Mouse (Mus musculus) heart, adult 2 months (tissue): ENCODE data around the gene Ptrhd1. TPM values are rescaled to one million over a fixed set of nuclear protein-coding genes. Genes with fewer than 3 reads are reported as not detected.

ENCODE experiments used
- DNase-seq, 2 experiments: peaks; one replicate each; pipeline ENCODE4 v3.0.0; 2021
- H3K27ac ChIP-seq: fragments of 200-600 bp; 2 replicates; pipeline ENCODE4 v1.8.1; 2022
- H3K27me3 ChIP-seq: fragments of 200-500 bp; 2 replicates; pipeline ENCODE4 v1.6.1; 2012; ENCODE audit warnings: mild to moderate bottlenecking, low read length, inconsistent platforms, mixed read lengths; ENCODE audit not compliant: control insufficient read depth, insufficient read depth
- H3K36me3 ChIP-seq: fragments of 200-500 bp; 2 replicates; pipeline ENCODE4 v1.6.1; 2012; ENCODE audit warnings: low read length, inconsistent platforms; ENCODE audit not compliant: control insufficient read depth, insufficient read depth
- H3K4me1 ChIP-seq: fragments of 200-500 bp; 2 replicates; pipeline ENCODE4 v1.6.1; 2011; ENCODE audit warnings: low read length; ENCODE audit not compliant: control insufficient read depth, insufficient read depth
- H3K4me3 ChIP-seq: fragments of 200-600 bp; 2 replicates; pipeline ENCODE4 v1.8.1; 2022
- H3K79me2 ChIP-seq: fragments of 200-500 bp; replicated peaks from 2 replicates; pipeline ENCODE4 v1.6.1; 2012; ENCODE audit warnings: mild to moderate bottlenecking, inconsistent platforms, low read length, moderate library complexity, mixed read lengths; ENCODE audit not compliant: control insufficient read depth, insufficient read depth
- H3K9ac ChIP-seq: fragments of 200-500 bp; 2 replicates; pipeline ENCODE4 v1.6.1; 2012; ENCODE audit warnings: low read depth, mild to moderate bottlenecking, control low read depth, inconsistent platforms, low read length, mixed read lengths
- CTCF ChIP-seq: fragments of 200-600 bp; IDR thresholded peaks from 2 replicates; pipeline ENCODE4 v1.8.1; 2022; ENCODE audit warnings: antibody characterized with exemption, mild to moderate bottlenecking, moderate library complexity
- EP300 ChIP-seq: fragments of 200-500 bp; IDR thresholded peaks from 2 replicates; pipeline ENCODE4 v1.6.1; 2011; ENCODE audit warnings: low read depth, low read length, control low read depth; ENCODE audit not compliant: insufficient read depth
- POLR2A ChIP-seq: fragments of 200-500 bp; IDR thresholded peaks from 2 replicates; pipeline ENCODE4 v1.6.1; 2011; ENCODE audit warnings: mild to moderate bottlenecking, low read depth, low read length, control low read depth; ENCODE audit not compliant: insufficient read depth
- WGBS: fragments of 180-500 bp; shearing (Covaris S2); methylation state at CpG from one replicate; pipeline ENCODE4 v1.1.7; 2018; 5-methylcytosine and 5-hydroxymethylcytosine counted together
- intact Hi-C: fragments of 180-260 bp; cut with DNase I; formaldehyde crosslinking; loops from one replicate; pipeline ENCODE4 v1.15.1; 2025
- polyA plus RNA-seq: library from polyadenylated mRNA; depleted of rRNA; stranded (reverse); fragments of >200 nt; gene quantifications from 2 replicates; pipeline ENCODE4 v1.2.3, GENCODE M21; 2012
- total RNA-seq, 2 experiments: library from RNA; stranded (reverse); gene quantifications; 2 replicates each; pipeline ENCODE4 v1.2.3; 2021

Gene Ptrhd1
- total and polyA plus RNA-seq, 3 experiments = 2.6 to 4.0 (median 3.7) TPM

DNA sequence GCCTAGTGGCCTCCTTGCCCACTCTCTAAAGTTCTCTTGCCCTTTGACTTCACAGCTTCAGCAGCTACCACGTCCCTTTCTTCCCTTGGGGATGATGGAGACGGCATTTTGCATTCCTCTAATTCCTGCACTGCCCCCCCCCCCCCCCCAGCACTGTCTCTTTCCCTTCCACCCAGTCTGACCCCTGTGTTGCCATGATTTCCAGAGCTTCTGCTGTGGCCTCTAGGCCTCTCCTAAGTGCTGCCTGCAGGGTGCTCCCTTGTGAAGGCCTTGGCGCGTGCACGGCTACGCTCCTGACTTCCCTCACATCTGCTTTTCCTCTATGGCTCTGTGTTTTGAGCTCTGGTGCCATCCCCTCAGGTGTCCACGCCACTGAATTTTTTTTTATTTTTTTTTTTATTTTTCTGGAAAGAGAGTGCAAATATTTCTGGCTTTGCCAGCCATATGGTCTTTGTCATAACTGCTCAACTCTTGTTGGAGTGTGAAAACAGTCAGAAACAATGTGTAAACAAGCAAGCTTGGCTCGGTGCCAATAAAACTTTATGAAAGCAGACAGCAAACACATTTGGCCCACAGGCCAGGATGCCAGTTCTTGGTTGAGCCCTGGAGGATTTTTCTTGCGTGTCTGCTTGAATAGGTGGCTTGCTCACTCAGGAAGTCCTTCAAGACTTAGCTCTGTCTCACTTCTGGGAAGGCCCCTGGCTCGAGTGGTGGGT lies 40.6 kb upstream of the Ptrhd1 start:
- H3K9ac ChIP-seq = no peak overlapping the region
- no peaks in the 10 kb centered on the region for H3K36me3 ChIP-seq
- H3K27me3 ChIP-seq = no peaks in the 10 kb centered on the region
- no peak for DNase-seq
- intact Hi-C loops = no loop called here
- H3K79me2 ChIP-seq = no peaks in the 10 kb centered on the region
- 47% methylated on average over 10 of the region's 10 CpGs for WGBS
- H3K27ac ChIP-seq = no peak overlapping the region
- TF ChIP-seq EP300 = no peak
- TF ChIP-seq CTCF = no peak
- TF ChIP-seq POLR2A = no peak
- H3K4me1 ChIP-seq = peaks cover 2% of the 10 kb centered on the region
- H3K4me3 ChIP-seq = no peak overlapping the region

DNA sequence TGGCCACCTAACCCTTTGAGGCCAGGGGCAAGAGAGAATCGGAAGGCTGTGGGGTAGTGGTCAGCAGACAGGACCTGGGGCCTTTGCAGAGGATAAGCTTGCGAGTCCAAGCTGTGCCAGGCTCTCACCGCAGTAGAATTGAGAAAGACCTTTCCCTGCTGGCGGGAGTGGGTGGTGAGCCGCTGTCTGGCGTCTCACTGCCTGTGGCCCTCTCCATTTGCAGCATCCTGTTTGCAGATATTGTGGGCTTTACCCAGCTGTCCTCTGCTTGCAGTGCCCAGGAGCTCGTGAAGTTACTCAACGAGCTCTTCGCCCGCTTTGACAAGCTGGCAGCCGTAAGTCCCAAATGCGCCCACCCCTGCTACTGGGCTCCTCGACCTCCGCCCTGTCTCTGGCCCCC lies 39.2 kb upstream of the Ptrhd1 start:
- 92% methylated on average over 14 of the region's 14 CpGs for WGBS
- Histone ChIP-seq H3K79me2 (no peaks in the 10 kb centered on the region), H3K27me3 (no peaks in the 10 kb centered on the region), H3K4me3 (no peak overlapping the region), H3K9ac (no peak overlapping the region), H3K27ac (no peak overlapping the region), H3K4me1 (peaks cover under 1% of the 10 kb centered on the region), H3K36me3 (no peaks in the 10 kb centered on the region)
- TF ChIP-seq POLR2A = no peak
- no peak for TF ChIP-seq EP300
- no peak for TF ChIP-seq CTCF
- intact Hi-C loops = no loop called here
- DNase-seq = no peak

DNA sequence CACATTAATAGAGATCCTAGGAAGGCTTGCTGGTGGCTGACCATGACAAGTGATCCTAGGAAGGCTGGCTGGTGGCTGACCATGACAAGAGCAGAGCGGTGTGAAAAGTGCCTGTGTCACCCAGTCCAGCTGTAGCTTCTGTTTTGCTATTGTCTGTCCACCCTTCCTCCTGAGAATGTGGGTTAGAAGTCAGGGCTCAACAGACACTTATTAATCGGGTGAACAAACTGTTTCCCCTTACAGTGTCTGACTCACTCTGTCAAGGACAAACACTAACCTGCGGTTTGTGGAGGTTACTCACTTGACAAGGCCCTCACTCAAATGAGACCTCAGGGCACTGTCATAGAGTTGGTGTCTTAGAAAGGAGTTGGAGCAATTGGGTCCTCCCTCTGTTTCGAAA lies 35.1 kb upstream of the Ptrhd1 start:
- H3K27ac ChIP-seq = no peak overlapping the region
- H3K36me3 ChIP-seq = no peaks in the 10 kb centered on the region
- intact Hi-C loops = no loop called here
- H3K27me3 ChIP-seq = no peaks in the 10 kb centered on the region
- no peak for DNase-seq
- no peaks in the 10 kb centered on the region for H3K79me2 ChIP-seq
- TF ChIP-seq POLR2A (no peak), CTCF (no peak), EP300 (no peak)
- no peak overlapping the region for H3K4me3 ChIP-seq
- no peak overlapping the region for H3K9ac ChIP-seq
- 76% methylated on average over 4 of the region's 4 CpGs for WGBS
- H3K4me1 ChIP-seq = no peaks in the 10 kb centered on the region

DNA sequence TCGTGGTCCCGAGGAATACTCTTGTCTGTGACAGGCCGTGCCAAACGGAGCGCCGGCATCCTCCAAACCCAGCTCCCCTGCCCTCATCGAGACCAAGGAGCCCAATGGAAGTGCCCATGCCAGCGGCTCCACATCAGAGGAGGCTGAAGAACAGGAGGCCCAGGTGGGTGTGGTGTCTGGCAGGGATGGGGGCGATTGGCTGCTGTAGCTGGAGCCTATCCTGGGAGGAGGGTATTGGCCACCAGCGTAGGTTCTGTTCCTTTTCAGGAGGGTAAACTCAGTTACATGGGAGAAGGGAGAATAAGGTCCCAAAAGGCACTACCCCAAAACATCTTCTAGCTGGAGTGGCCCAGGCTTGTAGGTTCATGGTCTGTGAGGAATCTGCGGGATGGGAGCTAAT lies 34.6 kb upstream of the Ptrhd1 start:
- no peak for TF ChIP-seq CTCF
- no peak for TF ChIP-seq POLR2A
- no peak for TF ChIP-seq EP300
- Histone ChIP-seq H3K36me3 (no peaks in the 10 kb centered on the region), H3K9ac (no peak overlapping the region), H3K27ac (no peak overlapping the region), H3K79me2 (no peaks in the 10 kb centered on the region), H3K4me3 (no peak overlapping the region), H3K27me3 (no peaks in the 10 kb centered on the region), H3K4me1 (no peaks in the 10 kb centered on the region)
- no peak for DNase-seq
- 91% methylated on average over 11 of the region's 11 CpGs for WGBS
- intact Hi-C loops = no loop called here

DNA sequence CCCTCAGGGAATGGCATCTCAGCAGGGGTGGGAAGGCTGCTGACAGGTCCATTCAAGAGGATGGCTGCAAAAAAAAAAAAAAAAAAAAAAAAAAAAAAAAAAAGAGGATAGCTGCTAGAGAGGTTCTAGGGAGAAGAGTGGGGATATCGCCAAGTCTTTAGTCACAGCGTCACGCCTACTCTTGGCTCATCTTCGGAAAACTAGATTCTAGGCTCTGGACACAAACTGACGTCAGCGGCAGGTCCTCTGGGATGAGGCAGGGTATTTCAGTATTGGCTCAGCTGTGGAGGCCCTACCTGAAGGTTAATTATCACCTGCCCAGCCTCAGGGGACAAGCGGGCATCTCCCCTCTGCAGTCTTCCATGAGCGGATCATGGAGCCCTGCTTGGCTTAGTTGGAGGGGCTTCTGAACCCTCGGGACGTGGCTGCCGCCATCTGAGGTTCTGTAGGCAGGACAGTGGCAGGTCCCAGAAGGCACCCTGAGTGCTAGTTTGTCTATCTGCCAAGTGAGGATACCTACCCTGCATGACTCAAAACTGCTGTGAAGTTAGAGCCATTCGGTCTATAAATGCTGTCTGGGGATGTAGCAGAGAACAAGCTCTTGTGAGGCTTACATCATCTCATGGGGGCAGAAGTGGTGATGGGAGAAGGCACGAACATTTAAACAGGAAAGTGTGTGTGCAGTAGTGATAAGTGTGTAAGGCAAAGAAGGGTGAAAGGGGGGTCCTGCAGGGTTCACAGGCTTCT lies 32.2 kb upstream of the Ptrhd1 start:
- Histone ChIP-seq H3K4me3 (no peak overlapping the region), H3K27ac (no peak overlapping the region), H3K4me1 (no peaks in the 10 kb centered on the region), H3K9ac (no peak overlapping the region), H3K79me2 (no peaks in the 10 kb centered on the region), H3K27me3 (no peaks in the 10 kb centered on the region), H3K36me3 (no peaks in the 10 kb centered on the region)
- intact Hi-C loops = no loop called here
- TF ChIP-seq EP300 = no peak
- TF ChIP-seq CTCF = no peak
- no peak for TF ChIP-seq POLR2A
- 79% methylated on average over 13 of the region's 13 CpGs for WGBS
- DNase-seq = peak; percentile 70 to 72

DNA sequence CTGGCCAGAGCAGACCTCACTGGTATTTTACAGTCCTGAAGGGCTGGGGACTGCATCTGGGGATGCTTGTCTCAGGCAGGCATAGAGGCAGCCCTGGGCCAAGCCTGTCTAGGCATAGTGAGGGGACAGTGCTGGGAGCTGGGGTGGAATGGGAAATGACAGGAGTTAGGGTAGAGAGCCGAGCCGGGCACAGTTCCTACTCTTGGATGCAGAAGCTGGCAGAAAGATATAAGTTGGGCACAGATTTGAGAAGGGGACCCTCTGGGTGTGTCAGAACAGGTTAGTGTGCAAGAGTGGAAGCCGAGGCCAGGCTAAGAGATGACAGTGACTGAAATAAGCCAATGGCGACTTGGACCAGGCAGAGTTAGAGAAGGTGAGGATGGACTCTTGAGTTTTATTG lies 31.6 kb upstream of the Ptrhd1 start:
- intact Hi-C loops = no loop called here
- H3K4me1 ChIP-seq = no peaks in the 10 kb centered on the region
- H3K4me3 ChIP-seq = no peak overlapping the region
- no peak overlapping the region for H3K27ac ChIP-seq
- no peak for DNase-seq
- WGBS = 86% methylated on average over 4 of the region's 4 CpGs
- no peak for TF ChIP-seq EP300
- TF ChIP-seq POLR2A = no peak
- no peak for TF ChIP-seq CTCF
- no peaks in the 10 kb centered on the region for H3K79me2 ChIP-seq
- no peaks in the 10 kb centered on the region for H3K36me3 ChIP-seq
- H3K27me3 ChIP-seq = no peaks in the 10 kb centered on the region
- no peak overlapping the region for H3K9ac ChIP-seq
